Mouse (Mus musculus) G1E (cell line): ENCODE measurements around the gene Ntpcr. TPM values are rescaled to one million over a fixed set of nuclear protein-coding genes. Genes with fewer than 3 reads are reported as not detected.

Experiments used
- ATAC-seq: 2 replicates; pipeline ENCODE4 v1.8.0; 2016; ENCODE audit warnings: mild to moderate bottlenecking; ENCODE audit not compliant: insufficient number of reproducible peaks, poor library complexity, low FRiP score, severe bottlenecking; ENCODE audit errors: extremely low read depth
- DNase-seq: peaks from one replicate; pipeline ENCODE4 v3.0.0; 2012; ENCODE audit warnings: low spot score
- H3K27me3 ChIP-seq: 2 replicates; pipeline ENCODE4 v1.6.1; 2012; ENCODE audit warnings: mild to moderate bottlenecking, low read length, inconsistent platforms; ENCODE audit not compliant: insufficient read depth
- H3K36me3 ChIP-seq: replicated peaks from 2 replicates; pipeline ENCODE3; 2012; ENCODE audit warnings: mild to moderate bottlenecking, inconsistent platforms
- H3K4me1 ChIP-seq: 2 replicates; pipeline ENCODE4 v1.6.1; 2012; ENCODE audit warnings: low read depth, low read length, inconsistent platforms, mixed read lengths; ENCODE audit not compliant: insufficient read depth
- H3K4me3 ChIP-seq: 2 replicates; pipeline ENCODE4 v1.5.1; 2012; ENCODE audit warnings: low read depth, mild to moderate bottlenecking, inconsistent platforms, low read length, moderate library complexity, mixed read lengths
- H3K9me3 ChIP-seq: replicated peaks from 2 replicates; pipeline ENCODE4 v1.6.1; 2012; ENCODE audit warnings: inconsistent platforms
- CTCF ChIP-seq: IDR thresholded peaks from 2 replicates; pipeline ENCODE4 v1.5.1; 2012; ENCODE audit warnings: low read depth, low read length, inconsistent platforms, mixed read lengths
- GATA1 ChIP-seq: IDR thresholded peaks from 2 replicates; pipeline ENCODE4 v1.6.1; 2012; ENCODE audit warnings: borderline replicate concordance, low read length, inconsistent platforms, mixed read lengths
- GATA2 ChIP-seq: IDR thresholded peaks from 2 replicates; pipeline ENCODE4 v1.6.1; 2012; ENCODE audit warnings: low read depth, low read length, inconsistent platforms, borderline replicate concordance
- POLR2AphosphoS5 ChIP-seq: IDR thresholded peaks from 2 replicates; pipeline ENCODE4 v1.6.1; 2012; ENCODE audit warnings: low read depth, low read length, inconsistent platforms; ENCODE audit not compliant: insufficient replicate concordance
- TAL1 ChIP-seq: conservative IDR thresholded peaks from 2 replicates; pipeline ENCODE4 v1.6.1; 2012; ENCODE audit warnings: low read depth, low read length, inconsistent platforms, mixed read lengths
- polyA plus RNA-seq: library from polyadenylated mRNA; stranded (reverse); fragments of >175 nt; gene quantifications from 2 replicates; pipeline ENCODE4 v1.2.3, GENCODE M21; 2012
- total RNA-seq, 2 experiments: library from RNA; stranded (forward) in 1 of 2; stranded (reverse) in 1 of 2; fragments of 200-1000 nt in 1 of 2; fragments of >200 nt in 1 of 2; fragmentation: Nextera tagmentation in 1 of 2; gene quantifications; 2 replicates each; pipeline ENCODE4 v1.2.3; 2014 to 2017

Ntpcr gene
- total and polyA plus RNA-seq, 3 experiments, result not detected

DNA sequence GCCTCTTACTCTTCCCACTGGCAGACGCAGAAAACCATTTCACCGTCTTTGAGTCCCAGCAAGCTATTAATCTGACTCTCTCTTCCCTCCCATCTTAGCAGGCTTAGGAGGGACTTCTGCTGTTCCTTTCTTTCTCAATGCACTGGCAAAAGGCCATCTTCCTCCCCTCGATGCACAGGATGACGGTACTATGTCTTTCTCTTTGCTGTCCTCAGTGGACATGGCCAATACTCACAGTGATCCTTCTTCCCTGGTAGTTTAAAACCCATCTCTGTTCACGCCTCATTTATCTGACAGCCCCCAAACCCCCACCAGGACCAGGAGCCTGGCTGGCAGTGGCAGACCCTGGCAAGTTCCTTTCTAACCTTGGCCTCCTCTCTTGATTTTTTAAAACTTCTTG is 37.3 kb upstream of the Ntpcr start:
- H3K27me3 ChIP-seq, result no peaks in the 10 kb centered on the region
- no peaks in the 10 kb centered on the region for H3K36me3 ChIP-seq
- no peaks in the 10 kb centered on the region for H3K4me1 ChIP-seq
- no peak for DNase-seq
- no peak for ATAC-seq
- peaks cover 76% of the 10 kb centered on the region for H3K9me3 ChIP-seq
- TF ChIP-seq GATA1 (no peak), POLR2AphosphoS5 (no peak), TAL1 (no peak), CTCF (no peak), GATA2 (no peak)
- no peak overlapping the region for H3K4me3 ChIP-seq

DNA sequence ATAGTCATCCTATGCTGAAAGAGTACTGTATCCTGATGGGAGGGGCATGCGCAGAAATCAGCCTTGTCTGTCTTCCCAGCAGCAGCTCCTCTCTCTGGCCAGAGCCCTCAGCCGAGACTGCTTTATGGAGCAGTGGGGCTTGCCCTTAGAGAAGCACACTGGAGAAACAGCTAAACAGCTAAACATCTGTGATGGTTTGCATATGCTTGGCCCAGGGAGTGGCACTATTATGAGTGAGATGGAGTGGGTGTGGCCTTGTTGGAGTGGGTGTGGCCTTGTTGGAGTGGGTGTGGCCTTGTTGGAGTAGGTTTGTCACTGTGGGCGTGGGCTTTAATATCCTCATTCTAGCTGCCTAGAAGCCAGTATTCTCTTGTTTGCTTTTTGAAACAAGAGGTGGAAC is 36.6 kb upstream of the Ntpcr start:
- no peaks in the 10 kb centered on the region for H3K27me3 ChIP-seq
- ATAC-seq, result no peak
- no peaks in the 10 kb centered on the region for H3K36me3 ChIP-seq
- H3K4me3 ChIP-seq, result no peak overlapping the region
- TF ChIP-seq GATA1 (no peak), TAL1 (no peak), POLR2AphosphoS5 (no peak), GATA2 (no peak), CTCF (no peak)
- peaks cover 76% of the 10 kb centered on the region for H3K9me3 ChIP-seq
- no peaks in the 10 kb centered on the region for H3K4me1 ChIP-seq
- no peak for DNase-seq

DNA sequence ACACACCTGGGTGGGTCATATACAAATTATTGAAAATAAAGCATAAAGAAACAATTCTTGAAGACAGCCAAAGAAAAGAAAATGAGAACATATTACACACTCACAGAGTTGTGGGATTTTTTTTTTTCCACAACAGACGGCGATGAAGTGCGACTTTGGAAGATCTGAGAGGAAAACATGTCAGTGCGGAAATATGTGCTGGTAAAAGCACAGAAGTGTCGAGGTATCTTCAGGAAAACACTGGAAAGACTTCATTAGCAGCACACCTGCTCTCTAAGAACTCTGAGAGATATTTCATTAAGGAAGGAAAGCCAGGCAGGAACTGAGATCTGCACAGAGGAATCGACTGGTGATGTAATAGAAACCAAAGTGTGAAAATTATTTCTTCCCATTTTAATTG is 33.8 kb upstream of the Ntpcr start:
- ATAC-seq (no peak), DNase-seq (no peak)
- Histone ChIP-seq H3K4me3 (no peak overlapping the region), H3K9me3 (peaks cover 73% of the 10 kb centered on the region), H3K4me1 (no peaks in the 10 kb centered on the region), H3K36me3 (no peaks in the 10 kb centered on the region), H3K27me3 (no peaks in the 10 kb centered on the region)
- TF ChIP-seq GATA1 (no peak), POLR2AphosphoS5 (no peak), GATA2 (no peak), CTCF (no peak), TAL1 (no peak)

DNA sequence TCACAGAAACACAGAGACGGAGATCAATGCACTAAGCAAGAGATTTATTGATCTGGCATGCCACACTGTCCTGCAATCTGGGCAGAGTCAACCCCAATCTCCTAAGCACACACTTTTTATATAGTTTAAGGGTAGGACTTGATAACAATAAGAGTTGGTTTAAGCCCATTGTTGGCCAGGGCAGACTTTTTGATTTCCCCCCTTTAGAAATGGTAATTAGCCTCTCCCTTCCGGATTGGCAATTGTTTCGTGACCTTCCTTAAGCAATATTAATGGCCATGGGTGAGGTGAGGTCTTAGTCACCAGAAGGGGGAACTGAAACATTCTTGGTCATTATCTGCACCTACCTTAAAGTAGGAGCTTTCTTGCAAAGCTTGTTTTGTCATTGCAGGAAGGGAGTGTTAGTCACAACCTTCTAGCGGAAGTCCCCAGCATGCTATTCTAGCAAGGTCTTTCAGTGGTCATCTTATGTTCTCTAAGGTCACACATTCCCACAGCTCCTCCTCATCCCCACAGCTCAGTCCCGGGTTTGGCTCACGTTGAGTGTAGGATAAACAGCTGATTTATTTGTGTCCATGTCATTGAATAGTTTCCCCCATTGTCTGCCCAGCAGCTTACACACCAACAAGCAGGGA is 30.3 kb upstream of the Ntpcr start:
- TF ChIP-seq GATA2 (no peak), TAL1 (no peak), GATA1 (no peak), CTCF (no peak), POLR2AphosphoS5 (no peak)
- Histone ChIP-seq H3K27me3 (no peaks in the 10 kb centered on the region), H3K4me1 (no peaks in the 10 kb centered on the region), H3K4me3 (no peak overlapping the region), H3K9me3 (peaks cover 71% of the 10 kb centered on the region), H3K36me3 (no peaks in the 10 kb centered on the region)
- DNase-seq, result no peak
- no peak for ATAC-seq

DNA sequence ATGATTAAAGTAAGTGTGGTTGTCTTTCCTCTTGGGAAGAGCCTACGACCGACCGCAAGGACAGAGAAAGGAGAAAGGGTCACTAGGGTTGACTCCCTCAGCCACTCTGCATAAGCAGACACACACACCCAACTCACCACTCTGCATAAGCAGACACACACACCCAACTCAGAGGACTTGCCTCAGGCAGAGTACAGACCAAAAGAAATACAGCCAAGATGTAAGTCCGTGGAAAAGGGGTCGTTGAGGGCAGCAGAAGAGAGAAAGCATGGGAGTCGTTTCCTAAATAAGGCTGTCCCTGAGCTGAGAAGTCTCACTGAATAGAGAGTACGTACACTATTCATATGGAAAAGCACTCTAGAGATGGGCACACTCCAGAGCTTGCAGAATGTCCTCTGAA is 29.4 kb upstream of the Ntpcr start:
- no peak for TF ChIP-seq GATA1
- TF ChIP-seq TAL1, result no peak
- TF ChIP-seq POLR2AphosphoS5, result no peak
- no peak for TF ChIP-seq CTCF
- no peak for TF ChIP-seq GATA2
- H3K27me3 ChIP-seq, result no peaks in the 10 kb centered on the region
- H3K36me3 ChIP-seq, result no peaks in the 10 kb centered on the region
- DNase-seq (no peak), ATAC-seq (no peak)
- no peaks in the 10 kb centered on the region for H3K4me1 ChIP-seq
- peaks cover 73% of the 10 kb centered on the region for H3K9me3 ChIP-seq
- H3K4me3 ChIP-seq, result no peak overlapping the region

DNA sequence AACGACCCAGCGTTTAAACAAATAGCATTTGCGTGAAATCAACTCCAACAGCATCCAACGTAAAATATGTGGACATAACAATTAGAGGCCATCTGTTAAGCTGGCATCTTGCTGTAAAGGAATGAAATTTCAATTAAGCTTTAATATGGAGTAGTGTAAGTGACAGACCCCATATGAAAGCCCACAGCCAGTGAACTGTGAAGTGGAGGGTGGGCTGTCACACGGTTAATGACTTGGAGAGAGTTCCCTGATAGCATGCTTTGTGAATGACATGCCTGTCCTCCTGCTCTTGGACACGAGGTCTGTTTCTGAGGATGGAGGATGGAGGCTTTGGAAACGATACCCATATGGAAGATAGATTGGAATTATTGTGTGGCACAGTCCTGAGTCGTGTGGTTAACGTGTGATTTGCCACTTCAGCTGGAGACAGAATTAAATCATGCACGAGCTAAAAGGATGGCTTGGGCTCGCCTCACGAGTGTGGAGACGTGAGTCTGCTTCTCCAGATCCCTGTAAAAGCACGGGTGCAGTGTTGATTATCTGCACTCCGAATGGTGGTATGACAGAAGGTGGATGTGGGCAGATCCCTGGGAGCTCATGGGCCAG is 26.8 kb upstream of the Ntpcr start:
- H3K9me3 ChIP-seq, result peaks cover 79% of the 10 kb centered on the region
- DNase-seq, result no peak
- no peaks in the 10 kb centered on the region for H3K4me1 ChIP-seq
- ATAC-seq, result no peak
- H3K4me3 ChIP-seq, result no peak overlapping the region
- H3K36me3 ChIP-seq, result no peaks in the 10 kb centered on the region
- no peak for TF ChIP-seq CTCF
- no peak for TF ChIP-seq GATA1
- TF ChIP-seq GATA2, result no peak
- TF ChIP-seq TAL1, result no peak
- TF ChIP-seq POLR2AphosphoS5, result no peak
- no peaks in the 10 kb centered on the region for H3K27me3 ChIP-seq
